In the genomic region with DNA sequence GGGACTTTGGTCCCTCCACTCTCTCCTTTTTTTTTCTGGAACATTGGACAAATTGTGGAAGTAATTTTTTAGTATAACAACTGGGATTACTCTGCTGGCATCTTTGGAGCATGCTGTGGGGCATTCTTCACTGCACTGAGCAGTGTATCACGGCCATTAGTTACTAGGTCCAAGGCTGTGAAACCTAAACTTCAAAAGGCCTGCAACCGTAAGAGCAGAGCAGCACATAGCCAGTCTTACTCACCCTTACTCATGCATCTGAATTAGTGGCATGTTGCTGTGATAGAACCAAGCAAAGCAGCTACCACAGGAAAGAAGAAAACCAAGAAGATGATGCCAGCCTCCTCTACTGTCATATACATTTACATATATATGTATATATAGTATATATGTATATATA, we compare ENCODE assay signal across 26 mouse cellular contexts.
"Had no signal": no experiment of that assay in that cellular context is flagged by ENCODE, and none has a peak within 500 bp of the region (broad histone marks: within the 10 kb centered on the region; RNA-seq: fewer than 3 reads in every experiment).

No protein-coding gene starts in this region.

- H3K36me3 ChIP-seq: heart, embryonic 10.5 days; heart, embryonic 13.5 days; hindbrain, embryonic 10.5 days; intestine, embryonic 15.5 days; limb, embryonic 10.5 days; limb, embryonic 12.5 days; liver, embryonic 13.5 days; liver, embryonic 15.5 days had no signal

- H3K4me3 ChIP-seq: gastrocnemius, adult 2 months; heart, embryonic 10.5 days; heart, embryonic 13.5 days; hindbrain, embryonic 10.5 days; intestine, embryonic 15.5 days; layer of hippocampus, adult 2 months; left cerebral cortex, adult 2 months; limb, embryonic 10.5 days; limb, embryonic 12.5 days; liver, embryonic 13.5 days; liver, embryonic 15.5 days had no signal

- H3K27ac ChIP-seq: hindbrain, embryonic 10.5 days; hindbrain, embryonic 14.5 days; intestine, embryonic 15.5 days; layer of hippocampus, adult 2 months; left cerebral cortex, adult 2 months; limb, embryonic 10.5 days; limb, embryonic 12.5 days; liver, embryonic 13.5 days; liver, embryonic 15.5 days had no signal

- ATAC-seq: hindbrain, embryonic 16.5 days; intestine, embryonic 15.5 days; intestine, postnatal 0 days had no signal

- H3K4me2 ChIP-seq: heart, embryonic 13.5 days; hindbrain, embryonic 14.5 days; intestine, embryonic 15.5 days; limb, embryonic 12.5 days; liver, embryonic 11.5 days; liver, embryonic 13.5 days; liver, embryonic 15.5 days had no signal

- H3K9me3 ChIP-seq: heart, embryonic 10.5 days; heart, embryonic 13.5 days; hindbrain, embryonic 10.5 days; intestine, embryonic 15.5 days; limb, embryonic 10.5 days; limb, embryonic 12.5 days; liver, embryonic 13.5 days; liver, embryonic 15.5 days had no signal

- DNase-seq: gastrocnemius, adult 2 months; gastrocnemius, postnatal 10 days; gastrocnemius, postnatal 25 days; heart, adult 18-20 months; heart, postnatal 10 days; heart, postnatal 4 days; kidney, adult 18-20 months; kidney, adult 8-10 months; kidney, postnatal 10 days; kidney, postnatal 25 days; kidney, postnatal 4 days; liver; liver, embryonic 13.5 days had no signal

- H3K4me1 ChIP-seq: liver, embryonic 15.5 days had no signal

- H3K9ac ChIP-seq: hindbrain, embryonic 14.5 days; intestine, embryonic 15.5 days; liver, embryonic 13.5 days; liver, embryonic 15.5 days had no signal

- H3K27me3 ChIP-seq: heart, embryonic 13.5 days; intestine, embryonic 15.5 days; limb, embryonic 12.5 days; liver, embryonic 13.5 days; liver, embryonic 15.5 days had no signal
